Mouse (Mus musculus): ENCODE measurements around the gene Vstm2l. TPM values are rescaled to one million over a fixed set of nuclear protein-coding genes. Genes with fewer than 3 reads are reported as not detected.

Vstm2l gene
- 100 to 1,000 TPM; 110 to 112 TPM for total RNA-seq (2021)
- long read RNA-seq, experiment 1, transcript Vstm2l-201 (4 exons, 1,363 nt): major isoform, 90 of 102 reads
- long read RNA-seq, experiment 1, partial matches to known transcripts: 2 of 102 reads
- long read RNA-seq, experiment 1, other reads (novel, unspliced or antisense): 10 of 102 reads
- long read RNA-seq, experiment 2, transcript Vstm2l-201 (4 exons, 1,363 nt): major isoform, 104 of 111 reads
- long read RNA-seq, experiment 2, partial matches to known transcripts: 5 of 111 reads
- long read RNA-seq, experiment 2, other reads (novel, unspliced or antisense): 2 of 111 reads

GRCm38 (mm10) chr2:157914105-157914764, at the start of gene Vstm2l:
Gene Vstm2l (plus strand): TSS chr2:157914653.
- peak within 1 kb of the TSS; percentile 59 for H3K4me3 ChIP-seq
- H3K27ac ChIP-seq: peak within 1 kb of the TSS; percentile 77
- TF ChIP-seq CTCF (conservative IDR thresholded peaks at IDR 0.05): no peak
- peak; percentile 63 to 71 for DNase-seq (ENCODE audit: low spot score in 2 of 2)

- H3K27ac ChIP-seq: no peak overlapping the region
- DNase-seq (ENCODE audit: low spot score in 2 of 2): no peak
- TF ChIP-seq CTCF (conservative IDR thresholded peaks at IDR 0.05): no peak
- no peak overlapping the region for H3K4me3 ChIP-seq
Measured at GRCm38 (mm10) chr2:157867126-157867525, 47.3 kb upstream of the Vstm2l start.

DNA sequence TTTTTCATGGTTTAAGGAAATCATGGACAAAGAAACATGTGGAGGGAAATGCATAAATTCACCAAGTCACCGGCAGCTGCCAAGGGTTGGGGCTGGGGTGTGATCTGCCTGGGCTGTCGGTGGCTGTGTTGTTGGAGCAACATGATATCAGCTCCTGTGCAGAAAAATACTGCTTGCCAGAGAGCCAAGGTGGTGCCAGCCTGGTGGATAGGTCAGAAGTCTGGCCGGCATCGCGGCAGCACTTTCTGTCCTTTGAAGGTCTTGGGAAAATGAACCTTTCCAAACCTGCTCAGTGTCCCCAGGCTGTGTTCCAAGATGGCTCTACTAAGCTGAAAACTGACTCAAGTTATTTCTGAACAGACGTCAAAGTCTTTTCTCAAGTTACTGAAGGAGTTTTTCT, 44.2 kb upstream of the Vstm2l start:
- no peak for TF ChIP-seq CTCF (conservative IDR thresholded peaks at IDR 0.05)

DNA sequence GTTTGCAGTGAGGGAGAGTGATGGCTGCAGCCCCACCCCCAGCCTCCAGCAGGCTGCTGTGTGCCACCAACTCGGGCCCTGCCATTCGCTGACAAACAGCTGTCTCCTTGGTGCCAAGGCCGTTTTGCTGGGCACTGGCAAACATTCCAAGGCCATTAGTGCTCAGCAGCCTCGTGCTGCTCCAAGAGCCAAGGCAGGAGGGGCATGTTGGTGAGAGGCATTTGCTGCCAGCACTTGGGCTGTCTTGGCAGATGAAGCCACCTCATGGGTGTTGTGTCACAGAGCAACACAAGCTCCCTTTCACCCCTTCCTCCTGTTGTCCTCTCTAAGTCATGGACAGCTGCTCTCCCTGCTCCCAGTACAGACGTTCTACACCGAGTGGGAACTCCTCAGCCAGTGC, 41.2 kb upstream of the Vstm2l start:
- peak overlapping the region; percentile 79 for H3K27ac ChIP-seq
- TF ChIP-seq CTCF (conservative IDR thresholded peaks at IDR 0.05): no peak
- DNase-seq (ENCODE audit: low spot score in 2 of 2): peak; percentile 32 to 75

More for the DNA sequence above, 44.2 kb upstream of the Vstm2l start:
- no peak overlapping the region for H3K27ac ChIP-seq
- no peak for DNase-seq (ENCODE audit: low spot score in 2 of 2)
- no peak overlapping the region for H3K4me3 ChIP-seq

GRCm38 (mm10) chr2:157873691-157874090, 40.8 kb upstream of the Vstm2l start:
- TF ChIP-seq CTCF (conservative IDR thresholded peaks at IDR 0.05): no peak
- Histone ChIP-seq H3K27ac (peak overlapping the region; percentile 79), H3K4me3 (no peak overlapping the region)
- DNase-seq (ENCODE audit: low spot score in 2 of 2): peak in 1 of 2 experiments; percentile 34

More for the DNA sequence above, 41.2 kb upstream of the Vstm2l start:
- no peak overlapping the region for H3K4me3 ChIP-seq

DNA sequence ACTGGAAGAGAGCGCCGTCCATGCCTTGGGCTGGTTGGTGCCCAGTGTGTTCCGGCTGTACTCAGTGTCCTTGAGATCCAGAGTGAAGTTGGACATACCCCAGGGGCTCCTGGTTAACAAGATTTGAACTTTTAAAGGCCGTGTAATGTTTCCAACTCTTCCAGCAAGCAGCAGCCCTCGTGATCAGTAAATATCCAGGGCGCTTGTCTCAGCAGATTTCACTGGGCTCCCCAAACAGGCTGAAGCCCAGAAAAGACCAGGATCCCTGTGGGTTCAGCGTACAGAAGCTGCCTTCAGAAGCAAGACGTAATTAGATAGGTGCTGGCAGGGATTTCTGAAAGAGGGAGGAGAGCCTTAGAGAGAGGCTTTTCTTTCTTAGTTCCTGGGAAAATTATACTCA, 39.3 kb upstream of the Vstm2l start:
- no peak for DNase-seq (ENCODE audit: low spot score in 2 of 2)
- no peak for TF ChIP-seq CTCF (conservative IDR thresholded peaks at IDR 0.05)
- no peak overlapping the region for H3K4me3 ChIP-seq
- H3K27ac ChIP-seq: peak overlapping the region; percentile 32; the same call in 1 of the 2 replicates

- TF ChIP-seq CTCF (conservative IDR thresholded peaks at IDR 0.05): no peak
- Histone ChIP-seq H3K27ac (no peak overlapping the region), H3K4me3 (no peak overlapping the region)
- DNase-seq (ENCODE audit: low spot score in 2 of 2): no peak
Measured at GRCm38 (mm10) chr2:157877394-157877793, 37.1 kb upstream of the Vstm2l start.

GRCm38 (mm10) chr2:157877967-157878366, 36.5 kb upstream of the Vstm2l start:
- no peak for TF ChIP-seq CTCF (conservative IDR thresholded peaks at IDR 0.05)
- no peak overlapping the region for H3K4me3 ChIP-seq
- DNase-seq (ENCODE audit: low spot score in 2 of 2): peak; percentile 36 to 71
- no peak overlapping the region for H3K27ac ChIP-seq

- Histone ChIP-seq H3K27ac (no peak overlapping the region), H3K4me3 (no peak overlapping the region)
- TF ChIP-seq CTCF (conservative IDR thresholded peaks at IDR 0.05): no peak
- DNase-seq (ENCODE audit: low spot score in 2 of 2): no peak
Measured at GRCm38 (mm10) chr2:157881939-157882338, 32.5 kb upstream of the Vstm2l start.

DNA sequence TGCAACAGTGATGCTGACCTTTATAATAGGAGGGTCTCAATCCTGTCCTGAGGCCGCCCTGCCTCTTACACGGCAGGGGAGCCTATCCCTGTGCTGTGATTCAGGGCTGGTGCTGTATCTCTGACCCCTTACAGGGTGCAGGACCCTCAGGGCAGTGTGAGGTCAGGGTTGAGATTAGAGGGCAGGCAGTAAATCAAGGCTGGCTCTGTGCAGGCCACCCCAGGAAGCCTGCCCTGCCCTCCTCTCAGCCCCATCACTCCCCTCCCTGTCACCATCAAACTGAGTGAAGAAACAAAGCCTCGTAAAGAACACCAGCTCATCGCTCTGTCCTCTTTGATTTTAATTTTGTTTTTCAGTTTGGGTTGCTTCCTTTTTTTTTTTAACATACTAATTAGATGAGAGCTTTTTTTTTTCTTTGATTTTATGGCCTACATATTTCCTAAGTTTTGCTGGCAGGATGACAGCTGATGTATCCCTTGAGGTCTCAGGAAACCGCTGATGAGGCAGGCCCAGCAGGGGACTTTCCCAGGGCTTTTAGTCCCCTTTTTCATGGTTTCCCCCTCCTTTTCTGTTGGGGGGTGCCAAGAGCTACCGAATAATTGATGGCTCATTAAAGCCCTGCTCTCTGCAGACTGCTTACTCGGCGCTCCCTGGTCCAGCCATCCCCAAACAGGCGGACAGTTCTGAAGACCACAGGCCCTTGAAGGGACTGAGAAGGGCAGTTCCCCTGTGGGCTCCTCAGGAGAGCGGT, 27.0 kb upstream of the Vstm2l start:
- Histone ChIP-seq H3K27ac (no peak overlapping the region), H3K4me3 (no peak overlapping the region)
- no peak for DNase-seq (ENCODE audit: low spot score in 2 of 2)
- no peak for TF ChIP-seq CTCF (conservative IDR thresholded peaks at IDR 0.05)

DNA sequence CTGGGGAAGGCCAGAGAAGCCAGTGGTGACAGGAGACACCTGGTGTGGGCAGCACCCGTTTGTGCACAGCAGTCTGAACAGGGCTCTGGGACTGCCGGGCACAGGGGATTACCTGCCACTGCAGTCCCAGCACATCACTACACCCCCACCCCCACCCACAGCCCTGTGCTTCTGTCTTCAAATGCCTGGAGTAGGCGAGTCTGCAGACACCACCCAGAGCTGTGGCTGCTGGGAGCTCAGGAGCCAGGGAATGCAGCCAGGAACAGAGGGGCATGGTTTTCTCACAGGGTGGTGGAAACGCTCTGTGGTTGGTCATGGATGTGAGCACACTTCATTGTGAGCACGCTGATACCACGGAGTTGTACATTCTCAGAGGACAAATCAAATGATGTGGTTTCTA, 23.3 kb upstream of the Vstm2l start:
- no peak overlapping the region for H3K27ac ChIP-seq

GRCm38 (mm10) chr2:157897131-157897530, 17.3 kb upstream of the Vstm2l start:
- Histone ChIP-seq H3K4me3 (no peak overlapping the region), H3K27ac (no peak overlapping the region)
- DNase-seq (ENCODE audit: low spot score in 2 of 2): no peak
- no peak for TF ChIP-seq CTCF (conservative IDR thresholded peaks at IDR 0.05)

More for the DNA sequence above, 23.3 kb upstream of the Vstm2l start:
- no peak overlapping the region for H3K4me3 ChIP-seq
- TF ChIP-seq CTCF (conservative IDR thresholded peaks at IDR 0.05): no peak
- no peak for DNase-seq (ENCODE audit: low spot score in 2 of 2)

DNA sequence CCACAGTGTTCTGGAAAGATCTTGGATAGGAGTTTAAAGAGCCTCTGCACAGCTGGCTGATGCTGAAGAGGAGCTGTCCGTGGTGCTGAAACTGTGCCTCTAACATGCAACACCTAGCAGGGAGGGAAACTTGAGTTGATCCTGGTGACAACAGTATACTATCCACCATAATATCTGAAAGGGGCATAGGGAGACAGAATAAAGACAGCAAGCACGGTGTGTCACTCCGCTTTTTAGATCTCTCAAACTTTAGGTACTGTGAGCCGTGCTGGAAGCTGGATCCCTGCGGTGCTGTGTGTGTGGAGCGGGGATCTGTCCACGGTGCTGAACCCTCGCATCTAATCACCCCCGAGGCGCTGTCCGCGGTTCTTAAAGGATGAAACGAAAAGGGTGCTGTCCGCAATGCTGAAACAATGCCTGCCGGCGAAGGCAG, 1.2 kb upstream of the Vstm2l start:
- peak in 1 of 2 experiments; percentile 27 for DNase-seq (ENCODE audit: low spot score in 2 of 2)
- TF ChIP-seq CTCF (conservative IDR thresholded peaks at IDR 0.05): no peak
- Histone ChIP-seq H3K27ac (no peak overlapping the region), H3K4me3 (no peak overlapping the region; the same call in 1 of the 2 replicates)
